Mouse (Mus musculus): Measurements from ENCODE around the gene Mpzl3. TPM values are rescaled to one million over a fixed set of nuclear protein-coding genes. Genes with fewer than 3 reads are reported as not detected.

Mpzl3 gene
- total RNA-seq, 2 experiments from 2014 or later, result 1.7 to 2.0 TPM

DNA sequence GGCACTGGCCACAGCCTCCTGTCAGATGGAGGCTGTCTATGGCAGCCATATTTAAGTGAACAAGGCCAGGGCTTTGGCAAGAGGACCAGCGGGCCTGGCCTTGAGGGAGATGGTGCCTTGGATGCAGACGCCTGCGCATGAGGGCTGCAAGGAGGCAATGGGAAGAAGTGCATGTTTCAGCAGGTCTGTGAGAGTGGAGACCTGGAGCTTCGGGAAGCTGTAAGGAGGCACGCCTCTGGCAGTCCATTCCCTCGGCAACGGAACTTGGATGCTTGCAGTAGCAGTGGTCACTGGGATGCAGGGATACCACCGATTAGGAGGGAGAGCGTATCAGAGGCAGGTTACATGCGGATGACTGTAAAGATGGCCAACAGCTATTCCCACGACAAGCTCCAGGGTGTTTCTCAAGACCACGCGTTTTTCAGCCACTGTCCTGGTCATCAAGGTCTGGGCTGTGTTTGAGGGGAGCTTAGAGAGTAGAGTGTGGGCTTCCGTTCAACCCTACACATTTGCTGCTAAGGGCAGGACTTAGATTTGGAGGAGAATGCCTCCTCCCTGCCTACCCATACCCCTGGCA is 65.1 kb downstream of the Mpzl3 start:
- TF ChIP-seq CTCF (IDR thresholded peaks at IDR 0.05), result no peak
- Histone ChIP-seq H3K27ac (no peak overlapping the region), H3K4me3 (no peak overlapping the region)
- DNase-seq, result no peak
- intact Hi-C loops (cut with DNase I), result loop anchor here (5.0 kb wide), 1 partner anchor 63 kb away; the partner anchor contains the start of gene Mpzl3

DNA sequence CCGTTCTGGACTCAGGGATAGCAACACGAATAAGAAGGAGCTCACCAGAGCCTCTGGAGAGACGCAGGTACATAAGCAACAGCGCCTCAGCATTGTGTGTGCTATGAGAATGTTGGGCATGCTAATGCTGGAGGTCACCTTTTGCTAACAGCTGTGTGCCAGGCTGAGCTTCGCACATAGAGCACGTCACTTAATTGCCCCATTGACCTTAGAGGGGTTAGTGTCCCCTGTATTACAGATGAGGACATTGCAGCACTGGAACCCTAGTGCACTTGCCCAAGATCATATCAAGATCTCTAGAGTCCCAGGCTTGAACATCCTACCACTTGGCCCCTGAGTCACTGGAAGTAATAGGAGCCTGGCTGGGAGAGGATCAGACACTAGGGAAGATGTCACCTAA is 65.6 kb downstream of the Mpzl3 start:
- DNase-seq, result no peak
- no peak overlapping the region for H3K4me3 ChIP-seq
- no peak for TF ChIP-seq CTCF (IDR thresholded peaks at IDR 0.05)
- H3K27ac ChIP-seq, result peak overlapping the region; percentile 25
- intact Hi-C loops (cut with DNase I), result loop anchor here (5.0 kb wide), 1 partner anchor 63 kb away; the partner anchor contains the start of gene Mpzl3

DNA sequence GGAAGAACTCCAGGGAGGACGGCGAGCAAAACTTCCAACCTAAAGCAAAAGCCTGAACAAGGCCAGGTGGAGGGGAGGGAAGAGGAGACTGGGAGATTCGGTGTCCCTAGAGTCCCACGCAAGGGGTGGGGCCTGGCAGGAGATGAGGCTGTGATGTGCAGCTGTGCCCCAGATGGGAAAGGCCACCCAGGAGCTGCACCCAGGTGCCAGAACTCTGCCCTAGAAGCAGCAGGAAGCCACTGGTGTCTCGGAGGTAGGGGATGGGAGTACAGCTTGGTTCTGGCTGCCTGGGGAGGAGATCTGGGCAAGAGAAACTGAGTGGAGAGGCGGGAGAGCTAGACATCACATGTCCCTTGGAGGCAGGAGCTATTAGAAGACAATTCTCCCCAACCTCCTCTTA is 66.0 kb downstream of the Mpzl3 start:
- intact Hi-C loops (cut with DNase I), result loop anchor here (1.0 to 5.0 kb wide), 3 partner anchors 13 to 64 kb away; partner anchors contain the start of gene Mpzl3
- no peak overlapping the region for H3K4me3 ChIP-seq

DNA sequence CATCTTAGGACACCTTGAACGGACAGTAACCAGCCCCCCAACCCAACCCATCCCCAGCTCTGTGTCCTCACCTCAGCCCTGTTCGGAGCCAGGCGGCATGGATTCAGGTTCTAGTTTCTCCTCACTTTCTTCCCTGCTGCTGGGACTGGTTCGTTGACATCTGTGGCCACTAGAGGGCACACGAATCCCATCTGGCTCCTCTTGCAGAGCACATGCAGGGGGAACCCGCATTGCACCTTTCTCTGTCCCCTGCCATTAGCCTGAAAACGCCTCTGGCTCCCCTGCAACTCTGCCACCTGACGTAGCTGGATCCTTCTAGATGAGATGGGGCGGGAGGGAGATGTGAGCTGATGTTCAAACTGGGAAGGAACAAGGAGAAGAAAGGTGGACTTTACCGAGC is 66.8 kb downstream of the Mpzl3 start:
- H3K4me3 ChIP-seq, result peak overlapping the region; percentile 31
- DNase-seq, result peak; percentile 82
- peak overlapping the region; percentile 25; the same call in 1 of the 2 replicates for H3K27ac ChIP-seq
- peak; percentile 91 for TF ChIP-seq CTCF (IDR thresholded peaks at IDR 0.05)
- intact Hi-C loops (cut with DNase I), result loop anchor here (1.0 to 5.0 kb wide), 3 partner anchors 13 to 64 kb away; partner anchors contain the start of gene Mpzl3

More for the DNA sequence above, 66.0 kb downstream of the Mpzl3 start:
- peak; percentile 53 for DNase-seq
- no peak for TF ChIP-seq CTCF (IDR thresholded peaks at IDR 0.05)
- peak overlapping the region; percentile 25; the same call in 1 of the 2 replicates for H3K27ac ChIP-seq

DNA sequence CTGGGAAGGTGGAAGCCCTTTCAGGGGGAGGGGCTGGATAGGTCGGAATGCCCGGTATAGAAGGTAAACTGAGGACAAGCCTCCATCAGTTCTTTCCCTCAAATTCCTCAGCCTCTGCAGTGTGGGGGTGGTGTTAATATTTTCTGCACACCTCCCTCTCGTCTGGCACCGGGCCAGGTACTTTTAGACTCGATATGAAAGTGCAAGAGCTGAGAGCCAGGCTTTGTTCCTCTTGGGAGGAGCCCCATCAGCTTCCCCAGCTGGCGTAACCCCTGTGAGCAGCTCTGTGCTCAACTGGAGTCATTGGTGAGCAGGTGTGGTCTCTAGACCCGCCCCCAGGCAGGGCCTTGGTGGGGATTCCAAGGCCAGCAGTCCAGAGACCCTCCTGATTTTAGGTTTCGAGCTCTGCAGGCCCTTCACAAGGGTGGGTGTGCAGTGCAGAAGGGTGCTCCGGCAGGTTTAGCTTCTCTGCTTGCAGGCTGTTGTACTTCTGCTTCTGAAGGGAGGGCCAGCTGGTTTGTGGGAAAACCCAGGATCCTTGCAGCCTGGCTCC is 67.3 kb downstream of the Mpzl3 start:
- no peak for TF ChIP-seq CTCF (IDR thresholded peaks at IDR 0.05)
- intact Hi-C loops (cut with DNase I), result loop anchor here (5.0 kb wide), 1 partner anchor 65 kb away; the partner anchor contains the start of gene Mpzl3
- Histone ChIP-seq H3K27ac (peak overlapping the region; percentile 25; the same call in 1 of the 2 replicates), H3K4me3 (peak overlapping the region; percentile 31)
- peak; percentile 46 for DNase-seq

DNA sequence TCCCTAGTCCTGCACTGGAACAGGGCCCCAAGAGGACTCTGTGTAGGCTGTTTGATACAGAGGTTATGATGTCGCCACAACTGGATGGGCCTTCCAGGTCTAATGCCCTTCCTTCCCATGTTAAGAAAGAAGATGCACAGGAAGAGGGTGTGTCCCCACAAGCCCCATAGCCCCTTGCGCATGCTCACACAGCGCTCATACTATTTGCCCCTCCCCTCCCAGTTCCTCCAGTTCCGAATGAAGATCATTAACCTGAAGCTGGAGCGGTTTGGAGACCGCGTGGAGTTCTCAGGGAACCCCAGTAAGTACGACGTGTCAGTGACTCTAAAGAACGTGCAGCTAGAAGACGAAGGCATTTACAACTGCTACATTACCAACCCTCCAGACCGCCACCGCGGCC is 70.2 kb downstream of the Mpzl3 start:
- no peak for TF ChIP-seq CTCF (IDR thresholded peaks at IDR 0.05)
- Histone ChIP-seq H3K27ac (no peak overlapping the region), H3K4me3 (no peak overlapping the region)
- intact Hi-C loops (cut with DNase I), result no loop called here
- no peak for DNase-seq

DNA sequence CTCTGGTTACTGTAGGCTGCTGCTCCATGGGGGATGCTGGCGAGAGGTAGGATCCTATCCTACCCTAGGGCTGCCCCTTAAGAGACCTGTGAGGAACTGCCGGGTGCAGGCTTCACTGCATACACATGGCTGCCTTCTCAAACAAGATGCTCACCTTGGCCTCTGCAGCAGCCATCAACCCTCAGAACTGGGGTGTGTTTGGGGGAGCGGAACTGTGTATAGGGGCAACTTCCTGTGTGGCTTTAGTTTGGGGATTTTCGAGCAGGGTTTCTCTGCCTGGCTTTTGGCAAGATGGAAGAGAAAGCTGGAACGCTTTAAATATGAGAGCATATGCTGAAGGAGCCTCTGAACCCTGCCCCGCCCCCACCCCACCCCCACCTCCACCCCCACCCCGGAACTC is 72.0 kb downstream of the Mpzl3 start:
- intact Hi-C loops (cut with DNase I), result no loop called here
- H3K4me3 ChIP-seq, result no peak overlapping the region
- no peak for TF ChIP-seq CTCF (IDR thresholded peaks at IDR 0.05)
- H3K27ac ChIP-seq, result no peak overlapping the region
- no peak for DNase-seq

Other genes starting within 250 kb of the Mpzl3 start
- 10 to 100 TPM; 21.5 to 21.7 TPM for gene Kmt2a, start 173.9 kb upstream of the Mpzl3 start, total RNA-seq (2021)
- gene Atp5l, start 134.4 kb upstream of the Mpzl3 start, total RNA-seq (2021), result 100 to 1,000 TPM; 668 to 937 TPM
- 10 to 100 TPM; 40.7 to 48.2 TPM for gene Ube4a, start 89.6 kb upstream of the Mpzl3 start, total RNA-seq (2021)
- not detected for gene Cd3g, start 74.8 kb upstream of the Mpzl3 start, total RNA-seq (2021)
- not detected for gene Cd3d, start 73.4 kb upstream of the Mpzl3 start, total RNA-seq (2021)
- not detected for gene Cd3e, start 45.6 kb upstream of the Mpzl3 start, total RNA-seq (2021)
- under 1 TPM; 0.31 TPM for gene Mpzl2, start 15.4 kb upstream of the Mpzl3 start, total RNA-seq (2021)
- gene Jaml, start 24.0 kb downstream of the Mpzl3 start, total RNA-seq (2021), result under 1 TPM; 0.64 to 0.66 TPM
- gene Scn2b, start 62.6 kb downstream of the Mpzl3 start, total RNA-seq (2021), result 1 to 10 TPM; 1.9 to 2.0 TPM
- 100 to 1,000 TPM; 201 to 246 TPM for gene Scn4b, start 83.2 kb downstream of the Mpzl3 start, total RNA-seq (2021)
- 1 to 10 TPM in 1 of 2 experiments, under 1 TPM in 1; 0.92 to 2.8 TPM for gene BC049352, start 126.8 kb downstream of the Mpzl3 start, total RNA-seq (2021)
- gene Tmprss4, start 148.9 kb downstream of the Mpzl3 start, total RNA-seq (2021), result not detected
- gene Il10ra, start 214.0 kb downstream of the Mpzl3 start, total RNA-seq (2021), result under 1 TPM; 0.47 to 0.54 TPM

Measured in gastrocnemius, adult 2 months (tissue).